Mouse (Mus musculus) MEL (cell line): ENCODE measurements around the gene Gm9913. TPM values are rescaled to one million over a fixed set of nuclear protein-coding genes. Genes with fewer than 3 reads are reported as not detected.

Experiments
- DNase-seq: peaks from one replicate; pipeline ENCODE4 v3.0.0; 2011; ENCODE audit warnings: low read depth, low spot score
- H3K27ac ChIP-seq: 2 replicates; pipeline ENCODE4 v1.5.1; 2012; ENCODE audit warnings: low read depth, mild to moderate bottlenecking, control low read depth, low read length, moderate library complexity; ENCODE audit not compliant: control insufficient read depth
- H3K27me3 ChIP-seq, 2 experiments: fragments of 150-350 bp in 1 of 2; sonication (generic) in 1 of 2; 2 replicates each; pipeline ENCODE4 v1.6.1; 2012; ENCODE audit warnings: low read length in 2 of 2, mild to moderate bottlenecking in 2 of 2, improper control_type of control experiment in 1 of 2, moderate library complexity in 1 of 2; ENCODE audit not compliant: insufficient read depth in 2 of 2, control insufficient read depth in 1 of 2
- H3K36me3 ChIP-seq, 2 experiments: 2 replicates each; pipeline ENCODE4 v1.6.1; 2012 to 2014; ENCODE audit warnings: low read length in 2 of 2, improper control_type of control experiment in 1 of 2, inconsistent platforms in 1 of 2, mild to moderate bottlenecking in 1 of 2; ENCODE audit not compliant: insufficient read depth in 2 of 2, control insufficient read depth in 1 of 2
- H3K4me1 ChIP-seq, 2 experiments: fragments of 150-350 bp in 1 of 2; sonication (generic) in 1 of 2; 2 replicates each; pipeline ENCODE4 v1.6.1; 2012; ENCODE audit warnings: low read length in 2 of 2, improper control_type of control experiment in 1 of 2, mild to moderate bottlenecking in 1 of 2; ENCODE audit not compliant: insufficient read depth in 2 of 2, control insufficient read depth in 1 of 2
- H3K4me3 ChIP-seq, 2 experiments: fragments of 150-350 bp in 1 of 2; sonication (generic) in 1 of 2; 2 replicates each; pipeline ENCODE4 v1.5.1; 2012; ENCODE audit warnings: low read depth in 2 of 2, low read length in 2 of 2, mild to moderate bottlenecking in 2 of 2, moderate library complexity in 2 of 2, control low read depth in 1 of 2, improper control_type of control experiment in 1 of 2; ENCODE audit not compliant: control insufficient read depth in 1 of 2, insufficient read depth in 1 of 2
- H3K79me2 ChIP-seq: 2 replicates; pipeline ENCODE4 v1.6.1; 2012; ENCODE audit warnings: mild to moderate bottlenecking, low read length, moderate library complexity; ENCODE audit not compliant: control insufficient read depth, poor library complexity, insufficient read depth
- H3K9ac ChIP-seq: 2 replicates; pipeline ENCODE4 v1.6.1; 2012; ENCODE audit warnings: low read depth, mild to moderate bottlenecking, control low read depth, low read length, moderate library complexity; ENCODE audit not compliant: control insufficient read depth, poor library complexity, severe bottlenecking
- H3K9me3 ChIP-seq: fragments of 150-350 bp; sonication (generic); replicated peaks from 2 replicates; pipeline ENCODE4 v1.6.1; 2012; ENCODE audit warnings: mild to moderate bottlenecking, low read length, improper control_type of control experiment, moderate library complexity; ENCODE audit not compliant: insufficient read depth
- CHD1 ChIP-seq: IDR thresholded peaks from 2 replicates; pipeline ENCODE4 v1.6.1; 2012; ENCODE audit warnings: low read depth, mild to moderate bottlenecking, inconsistent platforms, low read length, improper control_type of control experiment
- CHD2 ChIP-seq: IDR thresholded peaks from 2 replicates; pipeline ENCODE4 v1.6.1; 2011; ENCODE audit warnings: low read length, improper control_type of control experiment
- E2F4 ChIP-seq: IDR thresholded peaks from 2 replicates; pipeline ENCODE4 v1.6.1; 2011; ENCODE audit warnings: low read depth, low read length, improper control_type of control experiment, borderline replicate concordance
- ELF1 ChIP-seq: IDR thresholded peaks from 2 replicates; pipeline ENCODE4 v1.6.1; 2014; ENCODE audit warnings: low read depth, mild to moderate bottlenecking, inconsistent platforms, low read length, improper control_type of control experiment, moderate library complexity
- GABPA ChIP-seq: IDR thresholded peaks from 2 replicates; pipeline ENCODE4 v1.6.1; 2012; ENCODE audit warnings: low read depth, mild to moderate bottlenecking, inconsistent platforms, low read length, improper control_type of control experiment, moderate library complexity
- GATA1 ChIP-seq: IDR thresholded peaks from 2 replicates; pipeline ENCODE4 v1.6.1; 2011; ENCODE audit warnings: low read depth, low read length, improper control_type of control experiment
- HCFC1 ChIP-seq: IDR thresholded peaks from 2 replicates; pipeline ENCODE4 v1.6.1; 2012; ENCODE audit warnings: low read depth, mild to moderate bottlenecking, inconsistent platforms, low read length, improper control_type of control experiment, moderate library complexity
- JUND ChIP-seq: IDR thresholded peaks from 2 replicates; pipeline ENCODE4 v1.6.1; 2011; ENCODE audit warnings: low read depth, mild to moderate bottlenecking, improper control_type of control experiment, low read length
- KAT2A ChIP-seq: conservative IDR thresholded peaks from 2 replicates; pipeline ENCODE4 v1.6.1; 2012; ENCODE audit warnings: low read depth, low read length, improper control_type of control experiment, inconsistent platforms
- MAX ChIP-seq: IDR thresholded peaks from 2 replicates; pipeline ENCODE4 v1.6.1; 2011; ENCODE audit warnings: low read length, improper control_type of control experiment
- MXI1 ChIP-seq: IDR thresholded peaks from 2 replicates; pipeline ENCODE4 v1.6.1; 2011; ENCODE audit warnings: mild to moderate bottlenecking, low read depth, low read length, improper control_type of control experiment
- NELFE ChIP-seq: IDR thresholded peaks from 2 replicates; pipeline ENCODE4 v1.6.1; 2011; ENCODE audit warnings: low read depth, low read length, improper control_type of control experiment
- NRF1 ChIP-seq: IDR thresholded peaks from 2 replicates; pipeline ENCODE4 v1.6.1; 2014; ENCODE audit warnings: low read depth, mild to moderate bottlenecking, inconsistent platforms, low read length, improper control_type of control experiment, moderate library complexity; ENCODE audit not compliant: poor library complexity, insufficient read depth, severe bottlenecking
- POLR2AphosphoS2 ChIP-seq: IDR thresholded peaks from 2 replicates; pipeline ENCODE4 v1.6.1; 2011; ENCODE audit warnings: low read length, improper control_type of control experiment
- RAD21 ChIP-seq: IDR thresholded peaks from 2 replicates; pipeline ENCODE4 v1.6.1; 2011; ENCODE audit warnings: mild to moderate bottlenecking, low read depth, low read length, improper control_type of control experiment
- RCOR1 ChIP-seq: IDR thresholded peaks from 2 replicates; pipeline ENCODE4 v1.6.1; 2012; ENCODE audit warnings: low read depth, mild to moderate bottlenecking, inconsistent platforms, low read length, improper control_type of control experiment
- SIN3A ChIP-seq: IDR thresholded peaks from 2 replicates; pipeline ENCODE4 v1.6.1; 2012; ENCODE audit warnings: low read length, improper control_type of control experiment, inconsistent platforms
- SMC3 ChIP-seq: IDR thresholded peaks from 2 replicates; pipeline ENCODE4 v1.6.1; 2011; ENCODE audit warnings: low read depth, low read length, improper control_type of control experiment
- TAL1 ChIP-seq: IDR thresholded peaks from 2 replicates; pipeline ENCODE4 v1.6.1; 2012; ENCODE audit warnings: mild to moderate bottlenecking, inconsistent platforms, low read length, moderate library complexity, mixed read lengths
- TCF12 ChIP-seq: IDR thresholded peaks from 2 replicates; pipeline ENCODE4 v1.6.1; 2014; ENCODE audit warnings: low read depth, mild to moderate bottlenecking, inconsistent platforms, low read length, improper control_type of control experiment, moderate library complexity
- UBTF ChIP-seq: IDR thresholded peaks from 2 replicates; pipeline ENCODE4 v1.6.1; 2012; ENCODE audit warnings: low read depth, mild to moderate bottlenecking, inconsistent platforms, low read length, improper control_type of control experiment, moderate library complexity, borderline replicate concordance; ENCODE audit not compliant: insufficient read depth
- USF1 ChIP-seq: IDR thresholded peaks from 2 replicates; pipeline ENCODE4 v1.6.1; 2014; ENCODE audit warnings: low read depth, mild to moderate bottlenecking, inconsistent platforms, low read length, improper control_type of control experiment, moderate library complexity
- USF2 ChIP-seq, 2 experiments: IDR thresholded peaks; 2 replicates each; pipeline ENCODE4 v1.6.1; 2011 to 2012; ENCODE audit warnings: improper control_type of control experiment in 2 of 2, low read length in 2 of 2, borderline replicate concordance in 1 of 2, inconsistent platforms in 1 of 2, low read depth in 1 of 2, mild to moderate bottlenecking in 1 of 2; ENCODE audit not compliant: insufficient read depth in 1 of 2
- ZNF384 ChIP-seq: IDR thresholded peaks from 2 replicates; pipeline ENCODE4 v1.6.1; 2012; ENCODE audit warnings: low read depth, mild to moderate bottlenecking, inconsistent platforms, low read length, improper control_type of control experiment
- polyA plus RNA-seq, 2 experiments: library from polyadenylated mRNA; stranded (reverse) in 1 of 2; unstranded in 1 of 2; fragments of >175 nt in 1 of 2; fragments of >200 nt in 1 of 2; gene quantifications; 2 replicates each; pipeline versions ENCODE4 v1.2.1 to v1.2.4; 2012; ENCODE audit warnings: low replicate concordance in 2 of 2, low read depth in 1 of 2; ENCODE audit not compliant: insufficient read length in 2 of 2, insufficient read depth in 1 of 2, missing spikeins in 1 of 2
- total RNA-seq: library from RNA; depleted of rRNA; stranded (reverse); fragments of 300-350 nt; gene quantifications from 2 replicates; pipeline ENCODE4 v1.2.3, GENCODE M21; 2012

Gene Gm9913
- total and polyA plus RNA-seq, 3 experiments: not detected

GRCm38 (mm10) chr2:125471721-125472120 is 33.2 kb upstream of the Gm9913 start:
- Histone ChIP-seq H3K27ac (no peak overlapping the region), H3K27me3 (peaks cover 0 to 1% of the 10 kb centered on the region in 2 experiments; a peak in 1 of 4 replicates)
- TF ChIP-seq POLR2AphosphoS2: no peak
- no peak for TF ChIP-seq GATA1
- no peak for TF ChIP-seq GABPA
- no peak for TF ChIP-seq KAT2A
- no peak for TF ChIP-seq USF2 (IDR thresholded peaks at IDR 0.05; ENCODE audit: borderline replicate concordance in 1 of 2, insufficient read depth in 1 of 2, low read depth in 1 of 2, low read length in 2 of 2)
- TF ChIP-seq UBTF: no peak
- no peak for TF ChIP-seq JUND
- TF ChIP-seq TAL1: no peak
- TF ChIP-seq CHD1: no peak
- no peak for TF ChIP-seq SMC3
- TF ChIP-seq, all 39 proteins: peak for 0
- Histone ChIP-seq H3K36me3 (no peaks in the 10 kb centered on the region), H3K4me3 (no peak overlapping the region), H3K9ac (no peak overlapping the region), H3K79me2 (no peaks in the 10 kb centered on the region), H3K9me3 (no peaks in the 10 kb centered on the region), H3K4me1 (no peaks in the 10 kb centered on the region)
- no peak for DNase-seq

DNA sequence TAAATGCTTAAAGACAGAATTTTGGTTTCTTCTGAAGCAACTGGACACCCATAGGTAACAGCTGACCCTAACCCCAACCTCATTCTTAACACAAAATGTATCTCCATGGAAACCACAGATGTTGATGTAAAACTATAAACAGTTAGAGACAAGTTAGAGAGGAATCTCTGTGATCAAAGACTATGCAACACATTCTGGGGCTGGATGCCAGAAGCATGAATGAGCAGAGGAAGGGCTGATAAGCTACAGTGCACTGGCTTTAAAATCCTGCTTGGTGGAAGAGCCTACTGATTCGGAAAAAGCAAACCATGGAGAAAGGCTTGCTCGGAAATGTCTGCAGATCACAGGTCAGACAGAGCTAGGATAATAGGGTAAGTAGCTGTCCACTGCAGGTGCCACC is 31.7 kb upstream of the Gm9913 start:
- no peak for DNase-seq
- H3K27me3 ChIP-seq: peaks cover 0 to 1% of the 10 kb centered on the region in 2 experiments; a peak in 1 of 4 replicates

More for the DNA sequence above, 31.7 kb upstream of the Gm9913 start:
- no peak for TF ChIP-seq MAX
- no peak for TF ChIP-seq CHD2
- TF ChIP-seq NELFE: no peak
- TF ChIP-seq RAD21: no peak
- TF ChIP-seq E2F4: no peak
- no peak for TF ChIP-seq NRF1
- TF ChIP-seq TAL1: no peak
- no peak for TF ChIP-seq UBTF
- TF ChIP-seq SIN3A: no peak
- no peak for TF ChIP-seq ELF1
- no peak for TF ChIP-seq USF1
- TF ChIP-seq MXI1: no peak
- TF ChIP-seq GABPA: no peak
- no peak for TF ChIP-seq ZNF384
- TF ChIP-seq HCFC1: no peak
- TF ChIP-seq TCF12: no peak
- TF ChIP-seq GATA1: no peak
- no peak for TF ChIP-seq KAT2A
- TF ChIP-seq RCOR1: no peak
- H3K4me3 ChIP-seq: no peak overlapping the region
- H3K9me3 ChIP-seq: no peaks in the 10 kb centered on the region
- H3K4me1 ChIP-seq: no peaks in the 10 kb centered on the region
- no peaks in the 10 kb centered on the region for H3K36me3 ChIP-seq
- no peak overlapping the region for H3K9ac ChIP-seq
- no peaks in the 10 kb centered on the region for H3K79me2 ChIP-seq
- no peak overlapping the region for H3K27ac ChIP-seq
